Mouse (Mus musculus) midbrain, embryonic 10.5 days (tissue): ENCODE measurements around the gene Tmem151b. TPM values are rescaled to one million over a fixed set of nuclear protein-coding genes. Genes with fewer than 3 reads are reported as not detected.

Experiments
- DNase-seq: peaks from one replicate; pipeline ENCODE4 v3.0.0-alpha.2; 2017; ENCODE audit warnings: low spot score
- H3K27ac ChIP-seq: fragments of 300-500 bp; sonication (generic); replicated peaks from 2 replicates; pipeline ENCODE4 v1.5.1; 2016; ENCODE audit warnings: mild to moderate bottlenecking
- H3K27me3 ChIP-seq: fragments of 300-500 bp; sonication (generic); 2 replicates; pipeline ENCODE4 v1.6.1; 2016; ENCODE audit warnings: low read depth, mild to moderate bottlenecking; ENCODE audit not compliant: poor library complexity, severe bottlenecking
- H3K36me3 ChIP-seq: fragments of 300-500 bp; sonication (generic); 2 replicates; pipeline ENCODE4 v1.6.1; 2016; ENCODE audit warnings: mild to moderate bottlenecking, moderate library complexity
- H3K4me1 ChIP-seq: fragments of 300-500 bp; sonication (generic); 2 replicates; pipeline ENCODE4 v1.6.1; 2016
- H3K4me3 ChIP-seq: fragments of 300-500 bp; sonication (generic); 2 replicates; pipeline ENCODE4 v1.5.1; 2016; ENCODE audit warnings: mild to moderate bottlenecking, moderate library complexity
- H3K9me3 ChIP-seq: fragments of 300-500 bp; sonication (generic); replicated peaks from 2 replicates; pipeline ENCODE4 v1.6.1; 2016; ENCODE audit warnings: mild to moderate bottlenecking
- WGBS: fragments of 180-500 bp; shearing (Covaris S2); methylation state at CpG from one replicate; pipeline ENCODE4 v1.1.7; 2016; 5-methylcytosine and 5-hydroxymethylcytosine counted together
- polyA plus RNA-seq: library from polyadenylated mRNA; unstranded; fragments of >200 nt; fragmentation: Nextera tagmentation; extraction: Ambion mirVana; gene quantifications from 2 replicates; pipeline ENCODE4 v1.2.1, GENCODE M21; 2016

Tmem151b gene
- polyA plus RNA-seq, 1 experiment from 2014 or later, result 7.0 TPM

- Histone ChIP-seq H3K27ac (no peak overlapping the region), H3K4me1 (peaks cover 57% of the 10 kb centered on the region), H3K36me3 (peaks cover 41% of the 10 kb centered on the region), H3K9me3 (peaks cover 8% of the 10 kb centered on the region; the same call in 1 of the 2 replicates), H3K4me3 (no peak overlapping the region), H3K27me3 (peaks cover 39% of the 10 kb centered on the region)
- no peak for DNase-seq
- 89% methylated on average over 6 of the region's 6 CpGs for WGBS
Observed at GRCm38 (mm10) chr17:45590410-45590809, 40.9 kb upstream of the Tmem151b start.

- 91% methylated on average over 8 of the region's 8 CpGs for WGBS
- Histone ChIP-seq H3K9me3 (peaks cover 8% of the 10 kb centered on the region; the same call in 1 of the 2 replicates), H3K4me1 (peaks cover 57% of the 10 kb centered on the region), H3K27me3 (peaks cover 33% of the 10 kb centered on the region), H3K4me3 (no peak overlapping the region), H3K27ac (0 out of 2 replicates have a peak overlapping the region, but pooled peaks have one; percentile 2), H3K36me3 (peaks cover 41% of the 10 kb centered on the region)
- DNase-seq, result no peak
Observed at GRCm38 (mm10) chr17:45589844-45590243, 40.4 kb upstream of the Tmem151b start.

GRCm38 (mm10) chr17:45589236-45589635, 39.8 kb upstream of the Tmem151b start:
- WGBS, result 97% methylated on average over 7 of the region's 7 CpGs
- no peak for DNase-seq
- peaks cover 41% of the 10 kb centered on the region for H3K36me3 ChIP-seq
- no peak overlapping the region for H3K4me3 ChIP-seq
- peaks cover 8% of the 10 kb centered on the region; the same call in 1 of the 2 replicates for H3K9me3 ChIP-seq
- H3K4me1 ChIP-seq, result peaks cover 57% of the 10 kb centered on the region
- H3K27me3 ChIP-seq, result peaks cover 27% of the 10 kb centered on the region
- 0 out of 2 replicates have a peak overlapping the region, but pooled peaks have one; percentile 2 for H3K27ac ChIP-seq

GRCm38 (mm10) chr17:45588370-45588769, 38.9 kb upstream of the Tmem151b start:
- Histone ChIP-seq H3K36me3 (peaks cover 41% of the 10 kb centered on the region), H3K9me3 (peaks cover 8% of the 10 kb centered on the region; the same call in 1 of the 2 replicates), H3K4me3 (no peak overlapping the region), H3K27me3 (peaks cover 19% of the 10 kb centered on the region), H3K27ac (no peak overlapping the region), H3K4me1 (peaks cover 53% of the 10 kb centered on the region)
- WGBS, result 94% methylated on average over 7 of the region's 7 CpGs
- DNase-seq, result no peak

- 96% methylated on average over 3 of the region's 3 CpGs for WGBS
Observed at GRCm38 (mm10) chr17:45586449-45586837, 37.0 kb upstream of the Tmem151b start.

GRCm38 (mm10) chr17:45585725-45586448, 36.4 kb upstream of the Tmem151b start:
- Histone ChIP-seq H3K27me3 (no peaks in the 10 kb centered on the region), H3K36me3 (peaks cover 41% of the 10 kb centered on the region), H3K4me3 (peak overlapping the region; percentile 7), H3K4me1 (peaks cover 32% of the 10 kb centered on the region), H3K9me3 (peaks cover 8% of the 10 kb centered on the region; the same call in 1 of the 2 replicates), H3K27ac (peak overlapping the region; percentile 85)
- DNase-seq, result no peak
- WGBS, result 61% methylated on average over 23 of the region's 23 CpGs

More at GRCm38 (mm10) chr17:45586449-45586837, 37.0 kb upstream of the Tmem151b start:
- Histone ChIP-seq H3K27me3 (no peaks in the 10 kb centered on the region), H3K27ac (no peak overlapping the region), H3K9me3 (peaks cover 8% of the 10 kb centered on the region; the same call in 1 of the 2 replicates), H3K4me3 (peak overlapping the region; percentile 7; the same call in 1 of the 2 replicates), H3K36me3 (peaks cover 41% of the 10 kb centered on the region), H3K4me1 (peaks cover 37% of the 10 kb centered on the region)
- no peak for DNase-seq

GRCm38 (mm10) chr17:45584939-45585678, 35.6 kb upstream of the Tmem151b start:
- DNase-seq, result peak; percentile 85
- peak overlapping the region; percentile 19; the same call in 1 of the 2 replicates for H3K4me3 ChIP-seq
- peaks cover 38% of the 10 kb centered on the region for H3K36me3 ChIP-seq
- peak overlapping the region; percentile 85 for H3K27ac ChIP-seq
- H3K9me3 ChIP-seq, result peaks cover 8% of the 10 kb centered on the region; the same call in 1 of the 2 replicates
- peaks cover 29% of the 10 kb centered on the region for H3K4me1 ChIP-seq
- WGBS, result 13% methylated on average over 14 of the region's 14 CpGs
- H3K27me3 ChIP-seq, result no peaks in the 10 kb centered on the region

GRCm38 (mm10) chr17:45584096-45584896, 34.8 kb upstream of the Tmem151b start:
- Histone ChIP-seq H3K9me3 (peaks cover 8% of the 10 kb centered on the region; the same call in 1 of the 2 replicates), H3K36me3 (peaks cover 30% of the 10 kb centered on the region), H3K4me3 (peak overlapping the region; percentile 19), H3K27me3 (no peaks in the 10 kb centered on the region), H3K27ac (peak overlapping the region; percentile 85), H3K4me1 (peaks cover 29% of the 10 kb centered on the region)
- 33% methylated on average over 12 of the region's 12 CpGs for WGBS
- peak; percentile 61 for DNase-seq

- H3K4me1 ChIP-seq, result peaks cover 31% of the 10 kb centered on the region
- peaks cover 19% of the 10 kb centered on the region for H3K36me3 ChIP-seq
- DNase-seq, result no peak
- H3K9me3 ChIP-seq, result peaks cover 8% of the 10 kb centered on the region; the same call in 1 of the 2 replicates
- H3K4me3 ChIP-seq, result no peak overlapping the region
- WGBS, result 67% methylated on average over 6 of the region's 6 CpGs
- H3K27me3 ChIP-seq, result no peaks in the 10 kb centered on the region
- H3K27ac ChIP-seq, result no peak overlapping the region
Observed at GRCm38 (mm10) chr17:45582715-45583355, 33.4 kb upstream of the Tmem151b start.

- no peaks in the 10 kb centered on the region for H3K27me3 ChIP-seq
- no peak overlapping the region for H3K27ac ChIP-seq
- WGBS, result 92% methylated on average over 6 of the region's 6 CpGs
- H3K4me3 ChIP-seq, result no peak overlapping the region
- H3K9me3 ChIP-seq, result peaks cover 8% of the 10 kb centered on the region; the same call in 1 of the 2 replicates
- peaks cover 31% of the 10 kb centered on the region for H3K4me1 ChIP-seq
- peaks cover 15% of the 10 kb centered on the region for H3K36me3 ChIP-seq
- no peak for DNase-seq
Observed at GRCm38 (mm10) chr17:45582188-45582587, 32.7 kb upstream of the Tmem151b start.

GRCm38 (mm10) chr17:45581567-45581983, 32.1 kb upstream of the Tmem151b start:
- Histone ChIP-seq H3K27me3 (no peaks in the 10 kb centered on the region), H3K4me3 (no peak overlapping the region), H3K36me3 (peaks cover 8% of the 10 kb centered on the region), H3K27ac (no peak overlapping the region), H3K4me1 (peaks cover 31% of the 10 kb centered on the region), H3K9me3 (peaks cover 3% of the 10 kb centered on the region; the same call in 1 of the 2 replicates)
- 25% methylated on average over 2 of the region's 2 CpGs for WGBS
- peak; percentile 63 for DNase-seq
